Mouse (Mus musculus): ENCODE measurements around the gene Lars2. TPM values are rescaled to one million over a fixed set of nuclear protein-coding genes. Genes with fewer than 3 reads are reported as not detected.
A peak's percentile ranks its signal among the peaks of the same experiment; 100 is the strongest.
"Not testable (repeated sequence)": the region's sequence is repeated elsewhere in the genome, so short reads cannot be mapped to it uniquely, and the experiment has no call there.

Lars2 gene
- polyA plus RNA-seq, 1 experiment = 280 TPM

GRCm38 (mm10) chr9:123391140-123391849 is 24.6 kb downstream of the Lars2 start:
- DNase-seq (ENCODE audit: low spot score) = no peak

- DNase-seq (ENCODE audit: low spot score) = no peak
Measured at GRCm38 (mm10) chr9:123394856-123395255, 28.1 kb downstream of the Lars2 start.

DNA sequence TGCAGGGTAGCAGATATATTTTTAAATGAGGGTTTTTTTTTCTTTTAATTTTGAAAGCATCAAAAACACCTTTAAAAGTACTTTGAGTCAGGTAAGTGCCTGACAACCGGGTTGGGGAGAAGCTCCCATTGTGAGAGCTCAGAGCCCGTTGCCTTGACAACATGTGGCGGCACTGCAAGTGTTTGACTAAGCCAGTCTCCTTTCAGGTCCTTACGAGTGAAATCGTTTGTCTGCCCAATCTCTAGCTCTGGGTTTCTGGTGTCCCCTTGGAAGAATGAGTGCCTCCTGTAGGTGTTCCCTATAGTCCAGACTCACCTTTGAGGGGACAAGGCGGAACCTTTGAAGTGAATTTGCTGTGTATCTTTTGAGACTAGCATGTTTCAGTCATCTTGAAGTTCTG is 31.0 kb downstream of the Lars2 start:
- DNase-seq (ENCODE audit: low spot score) = no peak

- no peak for DNase-seq (ENCODE audit: low spot score)
Measured at GRCm38 (mm10) chr9:123402215-123402614, 35.5 kb downstream of the Lars2 start.

DNA sequence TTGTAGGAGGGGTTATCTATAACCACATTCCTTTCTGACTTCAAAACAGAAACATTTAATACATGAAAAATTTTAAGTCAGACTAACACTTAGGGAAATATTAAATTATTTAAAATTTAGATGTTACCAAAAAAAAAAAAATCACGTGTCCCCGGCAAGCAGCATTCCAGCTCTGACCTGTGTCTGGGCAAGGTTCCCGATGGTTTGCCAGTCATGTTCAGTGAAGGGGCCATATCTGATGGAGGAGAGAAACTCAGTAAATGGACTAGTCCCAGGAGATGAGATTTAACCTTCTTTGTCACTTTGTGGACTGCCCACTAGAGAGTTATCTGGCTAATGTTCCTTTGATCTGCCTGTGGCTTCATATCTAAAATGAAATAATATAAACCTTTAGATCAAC is 36.3 kb downstream of the Lars2 start:
- no peak for DNase-seq (ENCODE audit: low spot score)

DNA sequence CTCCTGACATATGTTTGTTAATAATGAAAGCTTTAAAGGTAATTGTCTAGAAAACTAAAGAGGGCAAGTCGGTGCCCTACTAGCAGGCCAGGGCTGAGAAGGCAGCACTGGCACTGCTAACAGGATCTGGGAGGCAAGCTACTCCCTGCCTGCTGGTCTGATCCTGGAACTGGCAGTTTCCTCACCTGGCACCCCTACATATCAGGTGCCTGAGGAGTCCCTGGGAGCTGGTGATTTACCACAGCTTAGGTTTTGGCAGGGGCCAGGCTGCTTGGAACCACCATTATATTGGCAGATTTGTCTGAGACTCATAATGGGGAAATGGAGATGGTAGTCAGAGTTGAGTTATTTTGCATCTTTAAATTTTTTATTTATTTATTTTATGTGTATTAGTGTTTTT is 38.5 kb downstream of the Lars2 start:
- DNase-seq (ENCODE audit: low spot score) = no peak

DNA sequence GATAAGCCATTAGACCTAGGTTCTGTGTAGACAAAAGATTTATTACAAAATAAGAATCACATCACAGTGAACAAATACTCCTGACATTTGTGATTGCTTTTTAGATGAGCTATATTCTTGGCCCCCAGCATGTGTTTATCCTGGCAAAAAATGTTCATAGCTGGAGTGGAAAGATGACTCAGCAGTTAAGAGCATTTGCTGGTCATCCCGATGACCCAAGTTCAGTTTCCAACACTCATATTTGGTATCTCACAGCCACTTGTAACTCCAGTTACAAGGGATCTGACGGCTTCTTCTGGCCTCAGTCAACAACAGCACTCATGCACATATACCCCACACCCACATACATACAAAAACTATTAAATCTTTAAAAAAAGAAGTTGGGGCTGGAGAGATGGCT is 42.0 kb downstream of the Lars2 start:
- no peak for DNase-seq (ENCODE audit: low spot score)

- DNase-seq (ENCODE audit: low spot score) = no peak
Measured at GRCm38 (mm10) chr9:123429863-123430262, 63.1 kb downstream of the Lars2 start.

DNA sequence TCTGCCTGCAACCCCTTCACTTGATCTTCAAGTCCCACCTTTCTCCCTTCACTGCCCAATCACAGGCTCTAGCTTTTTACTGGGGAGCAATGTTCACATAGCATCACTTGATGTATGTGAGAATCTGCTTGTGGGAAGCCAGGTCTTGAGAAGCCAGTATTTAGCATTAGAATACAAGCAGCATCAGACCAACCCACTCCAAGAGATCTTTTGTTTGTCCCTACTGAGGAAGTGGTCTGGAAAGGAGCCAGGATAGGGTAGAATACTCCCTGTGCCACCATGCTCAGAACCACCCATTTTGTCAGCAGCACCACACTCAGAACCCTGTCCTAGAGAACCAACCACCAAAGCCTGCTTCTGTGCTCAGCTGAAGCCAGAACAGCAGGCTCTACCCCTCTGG is 64.2 kb downstream of the Lars2 start:
- DNase-seq (ENCODE audit: low spot score) = no peak

- no peak for DNase-seq (ENCODE audit: low spot score)
Measured at GRCm38 (mm10) chr9:123438223-123438622, 71.5 kb downstream of the Lars2 start.

GRCm38 (mm10) chr9:123440230-123441058 is 73.7 kb downstream of the Lars2 start:
- no peak for DNase-seq (ENCODE audit: low spot score)

GRCm38 (mm10) chr9:123447101-123447500 is 80.4 kb downstream of the Lars2 start:
- not testable (repeated sequence) for DNase-seq (ENCODE audit: low spot score)

DNA sequence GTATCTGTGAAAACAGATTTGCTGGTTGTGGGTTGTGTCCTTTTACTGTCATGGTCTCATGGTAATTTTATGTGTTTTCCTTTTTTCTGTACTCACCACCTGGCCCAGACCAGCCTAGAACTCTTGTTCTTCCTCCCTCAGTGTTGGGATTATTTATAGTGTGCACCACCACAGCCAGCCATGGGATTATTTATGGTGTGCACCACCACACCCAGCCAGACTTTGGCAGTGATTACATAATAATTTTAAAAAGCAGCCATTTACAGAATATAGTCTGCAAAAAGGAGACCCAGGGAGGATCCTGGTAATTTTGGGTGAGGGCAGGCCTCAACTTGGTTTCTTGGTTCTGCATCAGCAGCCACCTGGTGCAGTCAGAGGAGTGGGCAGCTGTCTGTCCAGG is 81.9 kb downstream of the Lars2 start:
- no peak for DNase-seq (ENCODE audit: low spot score)

GRCm38 (mm10) chr9:123450174-123450573 is 83.4 kb downstream of the Lars2 start:
- no peak for DNase-seq (ENCODE audit: low spot score)

GRCm38 (mm10) chr9:123451772-123452171 is 85.0 kb downstream of the Lars2 start:
- no peak for DNase-seq (ENCODE audit: low spot score)

DNA sequence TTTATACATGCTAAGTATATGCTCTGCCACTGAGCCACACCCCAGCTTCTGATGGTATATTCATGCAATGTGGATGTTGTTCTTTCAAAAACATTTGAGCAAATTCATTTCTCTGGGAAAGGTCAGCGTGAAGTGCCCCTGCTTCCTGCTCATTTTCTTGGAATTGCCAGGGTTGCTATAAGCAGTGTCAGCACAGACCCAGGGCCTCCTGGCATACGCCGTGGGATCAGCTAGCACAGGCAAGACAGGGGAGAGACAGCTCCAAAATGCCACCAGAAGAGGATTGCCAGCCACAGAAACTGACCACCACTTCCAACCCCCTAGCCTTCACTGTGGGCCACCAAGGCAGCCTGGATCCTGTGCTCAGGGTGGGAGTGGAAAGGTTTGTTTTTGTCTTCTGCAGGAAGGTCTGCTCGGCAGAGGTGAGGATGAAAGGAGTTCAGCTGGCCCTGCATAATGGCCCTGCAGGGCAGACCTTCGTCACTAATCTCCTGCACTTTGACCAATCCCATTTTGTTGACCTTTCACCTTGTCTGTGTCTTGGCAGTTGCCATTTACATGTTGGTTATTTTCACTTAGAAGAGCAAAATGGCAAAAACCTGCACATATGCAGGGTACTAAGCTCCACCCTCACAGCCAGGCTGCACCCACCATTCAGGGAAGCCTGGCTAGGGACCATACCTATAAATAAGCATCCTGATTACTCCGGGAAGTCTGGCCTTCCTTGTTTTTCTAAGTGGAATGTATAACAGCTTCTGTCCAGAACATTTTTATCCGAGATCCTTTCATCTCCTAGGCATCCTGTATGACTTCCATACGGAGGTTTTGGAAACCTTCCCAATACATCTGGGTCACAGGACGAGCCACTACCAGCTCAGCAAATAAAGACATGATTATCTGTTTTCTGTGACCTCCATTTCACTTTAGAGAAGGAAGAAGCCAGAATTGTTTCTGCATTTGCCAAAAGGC is 90.2 kb downstream of the Lars2 start:
- no peak for DNase-seq (ENCODE audit: low spot score)

DNA sequence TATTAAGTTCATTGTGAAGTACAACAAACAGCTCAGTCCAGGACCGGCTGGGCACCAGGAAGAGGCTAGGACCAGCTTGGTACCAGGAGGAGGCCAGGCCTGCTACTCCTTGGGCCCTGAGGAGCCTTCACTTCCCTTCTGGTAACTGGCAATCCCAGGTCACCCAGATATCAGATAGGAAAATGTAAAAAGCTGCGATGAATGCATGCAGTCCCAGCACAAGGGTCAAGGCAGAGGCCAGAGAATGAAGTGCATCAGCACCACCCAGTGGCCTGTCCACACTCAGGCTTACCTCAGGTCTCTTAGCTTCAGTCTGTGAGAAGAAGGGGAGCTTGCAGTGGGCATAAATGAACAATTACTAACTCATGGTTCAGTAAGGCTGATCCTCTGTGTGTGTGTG is 90.9 kb downstream of the Lars2 start:
- DNase-seq (ENCODE audit: low spot score) = no peak

- peak; percentile 21 for DNase-seq (ENCODE audit: low spot score)
Measured at GRCm38 (mm10) chr9:123467141-123467620, 100.5 kb downstream of the Lars2 start.

GRCm38 (mm10) chr9:123468406-123469085 is 101.8 kb downstream of the Lars2 start:
- DNase-seq (ENCODE audit: low spot score) = no peak

DNA sequence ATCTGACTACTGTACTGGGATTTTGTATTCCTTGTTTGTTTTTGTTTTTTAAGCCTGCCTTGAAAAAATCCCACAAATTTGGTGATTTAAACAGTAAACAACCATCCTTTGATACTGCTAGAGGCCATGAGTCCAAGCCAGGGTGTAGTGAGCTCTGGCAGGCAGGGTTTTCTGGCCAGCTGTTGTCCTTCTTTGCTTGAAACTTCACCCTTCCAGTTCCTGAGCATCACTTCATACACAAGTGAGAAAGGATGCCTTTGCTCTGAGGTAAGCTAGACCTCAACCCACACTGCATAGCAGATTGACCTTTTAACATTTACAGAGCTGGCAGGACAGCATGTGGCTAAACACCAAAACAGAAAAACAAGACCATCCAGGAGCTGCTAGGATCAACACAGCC is 102.4 kb downstream of the Lars2 start:
- DNase-seq (ENCODE audit: low spot score) = no peak

DNA sequence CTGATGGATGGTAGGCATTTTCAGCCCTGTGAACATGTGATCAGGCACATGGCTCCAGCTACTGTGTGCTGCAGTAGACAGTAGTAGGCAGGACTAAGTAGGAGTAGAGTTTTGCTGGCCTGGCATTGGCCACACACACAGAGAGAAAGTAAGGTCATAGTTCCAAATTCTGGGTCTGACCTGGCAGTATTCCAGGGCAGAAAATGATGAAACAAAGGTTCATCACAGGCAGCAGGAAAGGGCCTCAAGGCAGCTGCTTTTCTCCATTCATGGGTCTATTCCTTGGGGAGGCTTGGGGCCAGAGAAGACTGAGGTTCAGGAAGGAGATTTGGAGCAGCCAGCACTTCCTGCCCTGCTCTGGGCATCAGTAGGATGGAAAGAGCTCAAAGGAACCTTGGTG is 106.7 kb downstream of the Lars2 start:
- no peak for DNase-seq (ENCODE audit: low spot score)

Measured in urinary bladder, adult 2 months (tissue).